7 mouse cellular contexts compared by ENCODE assay signal in the genomic region with DNA sequence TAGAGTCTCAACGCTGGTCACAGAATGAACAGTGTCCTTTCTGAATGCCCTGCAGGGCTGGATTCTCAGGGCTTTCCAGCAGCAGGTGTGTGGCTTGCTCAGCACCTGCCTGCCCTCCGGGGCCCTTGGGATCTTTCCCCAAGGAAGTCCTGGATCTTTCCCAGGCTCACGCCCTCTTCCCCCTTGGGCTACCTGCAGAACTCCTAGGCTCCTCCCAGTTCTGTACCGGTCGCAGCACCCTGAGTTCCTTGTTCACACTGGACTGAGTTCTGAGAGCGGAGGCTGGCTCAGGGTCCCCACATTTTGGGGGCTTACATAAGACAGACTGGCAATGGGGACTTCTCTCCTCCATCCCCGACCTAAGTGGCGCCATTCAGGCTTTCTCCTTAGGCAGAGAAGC. TPM values are rescaled to one million over a fixed set of nuclear protein-coding genes. Genes with fewer than 3 reads are reported as not detected.
DNase-seq lines count a peak whose midpoint lies in the region; ATAC-seq lines count a peak whose summit lies in the region.

No protein-coding gene starts in this region.

- H3K4me2 ChIP-seq in liver, embryonic 11.5 days = peak overlapping the region; percentile 47
- peak overlapping the region; percentile 35; the same call in 1 of the 2 replicates for H3K4me2 ChIP-seq in forebrain, embryonic 14.5 days (ENCODE audit: low read length)
- H3K4me2 ChIP-seq in limb, embryonic 13.5 days (replicated peaks) = peak overlapping the region; percentile 58
- peak overlapping the region; percentile 45 for H3K4me2 ChIP-seq in stomach, embryonic 15.5 days

- H3K4me3 ChIP-seq in liver, embryonic 11.5 days (ENCODE audit: low read depth, low read length) = no peak overlapping the region
- H3K4me3 ChIP-seq in forebrain, embryonic 14.5 days (ENCODE audit: low read depth, low read length) = no peak overlapping the region
- H3K4me3 ChIP-seq in limb, embryonic 13.5 days = peak overlapping the region; percentile 25; the same call in 1 of the 2 replicates
- no peak overlapping the region for H3K4me3 ChIP-seq in stomach, embryonic 15.5 days (replicated peaks)

- DNase-seq in liver, embryonic 11.5 days (ENCODE audit: low spot score) = no peak
- DNase-seq in liver = no peak
- DNase-seq in forebrain, embryonic 14.5 days (ENCODE audit: low spot score) = no peak
- DNase-seq in layer of hippocampus, postnatal 14 days (ENCODE audit: low spot score in 2 of 2) = no peak
- no peak for DNase-seq in spleen, postnatal 14 days (ENCODE audit: low spot score in 2 of 2)

- peaks cover 14% of the 10 kb centered on the region for H3K4me1 ChIP-seq in liver, embryonic 11.5 days (replicated peaks; ENCODE audit: control insufficient read depth, insufficient read depth, low read length)
- peaks cover 24% of the 10 kb centered on the region for H3K4me1 ChIP-seq in forebrain, embryonic 14.5 days (ENCODE audit: control insufficient read depth, insufficient read depth, low read length)
- H3K4me1 ChIP-seq in limb, embryonic 13.5 days = peaks cover 47% of the 10 kb centered on the region
- peaks cover 34% of the 10 kb centered on the region for H3K4me1 ChIP-seq in stomach, embryonic 15.5 days

- H3K9me3 ChIP-seq in liver, embryonic 11.5 days (ENCODE audit: control insufficient read depth, low read length) = no peaks in the 10 kb centered on the region
- H3K9me3 ChIP-seq in forebrain, embryonic 14.5 days (replicated peaks; ENCODE audit: control insufficient read depth, low read length) = no peaks in the 10 kb centered on the region
- H3K9me3 ChIP-seq in limb, embryonic 13.5 days = no peaks in the 10 kb centered on the region
- no peaks in the 10 kb centered on the region for H3K9me3 ChIP-seq in stomach, embryonic 15.5 days

- no peak for ATAC-seq in liver, embryonic 11.5 days (replicated peaks; ENCODE audit: low FRiP score)
- ATAC-seq in forebrain, embryonic 14.5 days = 0 out of 2 replicates have a peak, but pooled peaks have one; percentile 3
- no peak; the same call in 1 of the 2 replicates for ATAC-seq in limb, embryonic 13.5 days (ENCODE audit: low FRiP score, low read depth)
- ATAC-seq in stomach, embryonic 15.5 days (ENCODE audit: insufficient read depth, low FRiP score, low read depth) = no peak

- no peaks in the 10 kb centered on the region for H3K27me3 ChIP-seq in liver, embryonic 11.5 days (replicated peaks; ENCODE audit: control insufficient read depth, insufficient read depth, low read length)
- H3K27me3 ChIP-seq in forebrain, embryonic 14.5 days (replicated peaks; ENCODE audit: control insufficient read depth, insufficient read depth, low read length) = no peaks in the 10 kb centered on the region
- H3K27me3 ChIP-seq in limb, embryonic 13.5 days = no peaks in the 10 kb centered on the region
- H3K27me3 ChIP-seq in stomach, embryonic 15.5 days (replicated peaks) = no peaks in the 10 kb centered on the region

- peaks cover 9% of the 10 kb centered on the region; the same call in 1 of the 2 replicates for H3K36me3 ChIP-seq in liver, embryonic 11.5 days (ENCODE audit: control insufficient read depth, insufficient read depth, low read length)
- H3K36me3 ChIP-seq in forebrain, embryonic 14.5 days (ENCODE audit: control insufficient read depth, insufficient read depth, low read length) = peaks cover 43% of the 10 kb centered on the region
- H3K36me3 ChIP-seq in limb, embryonic 13.5 days = peaks cover 45% of the 10 kb centered on the region
- H3K36me3 ChIP-seq in stomach, embryonic 15.5 days = 0 out of 2 replicates have a peak, but pooled peaks cover 6% of the 10 kb centered on the region

- 71% methylated on average over 8 of the region's 8 CpGs for WGBS in liver, embryonic 11.5 days
- 43% methylated on average over 8 of the region's 8 CpGs for WGBS in forebrain, embryonic 14.5 days
- WGBS in limb, embryonic 13.5 days = 63% methylated on average over 8 of the region's 8 CpGs
- 64% methylated on average over 8 of the region's 8 CpGs for WGBS in stomach, embryonic 15.5 days

- H3K9ac ChIP-seq in liver, embryonic 11.5 days (ENCODE audit: low read depth, low read length) = no peak overlapping the region
- peak overlapping the region; percentile 50 for H3K9ac ChIP-seq in forebrain, embryonic 14.5 days (ENCODE audit: low read length)
- H3K9ac ChIP-seq in limb, embryonic 13.5 days = peak overlapping the region; percentile 39; the same call in 1 of the 2 replicates
- H3K9ac ChIP-seq in stomach, embryonic 15.5 days = no peak overlapping the region

- H3K27ac ChIP-seq in liver, embryonic 11.5 days (ENCODE audit: low read depth, low read length) = no peak overlapping the region; the same call in 1 of the 2 replicates
- peak overlapping the region; percentile 82 for H3K27ac ChIP-seq in forebrain, embryonic 14.5 days (ENCODE audit: low read depth, low read length)
- peak overlapping the region; percentile 89 for H3K27ac ChIP-seq in limb, embryonic 13.5 days
- peak overlapping the region; percentile 87 for H3K27ac ChIP-seq in stomach, embryonic 15.5 days

RNA-seq across cellular contexts. Expression of gene Soga1, which starts 19.9 kb away (rescaled TPM):
- polyA plus RNA-seq in liver, embryonic 11.5 days (2014; fragmentation: Nextera tagmentation; extraction: Ambion mirVana) = 4.0 and 5.3 TPM in 2 replicates
- polyA plus RNA-seq in forebrain, embryonic 14.5 days (2014; fragmentation: Nextera tagmentation; extraction: Ambion mirVana) = 5.9 and 8.1 TPM in 2 replicates
- polyA plus RNA-seq in limb, embryonic 13.5 days (2015; fragmentation: Nextera tagmentation; extraction: Ambion mirVana) = 4.1 and 4.2 TPM in 2 replicates
- 3.6 and 4.2 TPM in 2 replicates for polyA plus RNA-seq in stomach, embryonic 15.5 days (2015; fragmentation: Nextera tagmentation; extraction: Ambion mirVana)
- 10 to 100 TPM; 63.0 to 66.5 TPM for total RNA-seq in layer of hippocampus, postnatal 14 days (2021)

RNA-seq across cellular contexts. Expression of gene Tldc2, which starts 27.7 kb away (rescaled TPM):
- not detected in 2 replicates for polyA plus RNA-seq in liver, embryonic 11.5 days (2014; fragmentation: Nextera tagmentation; extraction: Ambion mirVana)
- polyA plus RNA-seq in forebrain, embryonic 14.5 days (2014; fragmentation: Nextera tagmentation; extraction: Ambion mirVana) = not detected in 2 replicates
- polyA plus RNA-seq in limb, embryonic 13.5 days (2015; fragmentation: Nextera tagmentation; extraction: Ambion mirVana) = not detected in 2 replicates
- not detected in 2 replicates for polyA plus RNA-seq in stomach, embryonic 15.5 days (2015; fragmentation: Nextera tagmentation; extraction: Ambion mirVana)
- not detected for total RNA-seq in layer of hippocampus, postnatal 14 days (2021)

RNA-seq across cellular contexts. Expression of gene Dsn1, which starts 52.2 kb away (rescaled TPM):
- polyA plus RNA-seq in liver, embryonic 11.5 days (2014; fragmentation: Nextera tagmentation; extraction: Ambion mirVana) = 45.0 and 45.7 TPM in 2 replicates
- 24.5 and 27.7 TPM in 2 replicates for polyA plus RNA-seq in forebrain, embryonic 14.5 days (2014; fragmentation: Nextera tagmentation; extraction: Ambion mirVana)
- polyA plus RNA-seq in limb, embryonic 13.5 days (2015; fragmentation: Nextera tagmentation; extraction: Ambion mirVana) = 42.3 TPM in 2 replicates
- polyA plus RNA-seq in stomach, embryonic 15.5 days (2015; fragmentation: Nextera tagmentation; extraction: Ambion mirVana) = 27.3 and 29.6 TPM in 2 replicates
- 1 to 10 TPM; 4.0 to 5.4 TPM for total RNA-seq in layer of hippocampus, postnatal 14 days (2021)

Comparison
In these comparisons a context has a peak if more than half of its experiments do, and no peak if none do; other contexts are left out.
1. H3K9ac ChIP-seq: peak in forebrain, embryonic 14.5 days (single experiment) and limb, embryonic 13.5 days (single experiment); none in liver, embryonic 11.5 days (single experiment) and stomach, embryonic 15.5 days (single experiment).
2. Peak in every context shown above with its lines, with median percentiles within 50 percentile points of each other: H3K4me2 ChIP-seq.